Mouse (Mus musculus): ENCODE measurements around the gene Lrmda.
A peak's percentile ranks its signal among the peaks of the same experiment; 100 is the strongest.

The Lrmda gene

GRCm38 (mm10) chr14:22256274-22256673 is 236.8 kb downstream of the Lrmda start:
- peak; percentile 18 for DNase-seq (ENCODE audit: low read depth)

- DNase-seq (ENCODE audit: low read depth) = no peak
Observed at GRCm38 (mm10) chr14:22259376-22260032, 240.0 kb downstream of the Lrmda start.

GRCm38 (mm10) chr14:22260033-22260419 is 240.5 kb downstream of the Lrmda start:
- no peak for DNase-seq (ENCODE audit: low read depth)

GRCm38 (mm10) chr14:22265229-22265905 is 245.9 kb downstream of the Lrmda start:
- no peak for DNase-seq (ENCODE audit: low read depth)

GRCm38 (mm10) chr14:22269812-22270211 is 250.3 kb downstream of the Lrmda start:
- no peak for DNase-seq (ENCODE audit: low read depth)

- DNase-seq (ENCODE audit: low read depth) = no peak
Observed at GRCm38 (mm10) chr14:22278053-22278452, 258.5 kb downstream of the Lrmda start.

- DNase-seq (ENCODE audit: low read depth) = no peak
Observed at GRCm38 (mm10) chr14:22279591-22279990, 260.1 kb downstream of the Lrmda start.

- DNase-seq (ENCODE audit: low read depth) = no peak
Observed at GRCm38 (mm10) chr14:22281630-22282029, 262.1 kb downstream of the Lrmda start.

- DNase-seq (ENCODE audit: low read depth) = no peak
Observed at GRCm38 (mm10) chr14:22282847-22283246, 263.3 kb downstream of the Lrmda start.

GRCm38 (mm10) chr14:22283722-22284121 is 264.2 kb downstream of the Lrmda start:
- DNase-seq (ENCODE audit: low read depth) = no peak

GRCm38 (mm10) chr14:22284823-22285517 is 265.5 kb downstream of the Lrmda start:
- no peak for DNase-seq (ENCODE audit: low read depth)

GRCm38 (mm10) chr14:22285826-22286225 is 266.3 kb downstream of the Lrmda start:
- no peak for DNase-seq (ENCODE audit: low read depth)

GRCm38 (mm10) chr14:22288179-22288578 is 268.7 kb downstream of the Lrmda start:
- no peak for DNase-seq (ENCODE audit: low read depth)

- no peak for DNase-seq (ENCODE audit: low read depth)
Observed at GRCm38 (mm10) chr14:22289380-22289922, 269.9 kb downstream of the Lrmda start.

GRCm38 (mm10) chr14:22294371-22294770 is 274.9 kb downstream of the Lrmda start:
- no peak for DNase-seq (ENCODE audit: low read depth)

- no peak for DNase-seq (ENCODE audit: low read depth)
Observed at GRCm38 (mm10) chr14:22296655-22297239, 277.2 kb downstream of the Lrmda start.

GRCm38 (mm10) chr14:22306759-22307158 is 287.2 kb downstream of the Lrmda start:
- no peak for DNase-seq (ENCODE audit: low read depth)

- no peak for DNase-seq (ENCODE audit: low read depth)
Observed at GRCm38 (mm10) chr14:22308059-22308458, 288.5 kb downstream of the Lrmda start.

GRCm38 (mm10) chr14:22323058-22323457 is 303.5 kb downstream of the Lrmda start:
- no peak for DNase-seq (ENCODE audit: low read depth)

- DNase-seq (ENCODE audit: low read depth) = no peak
Observed at GRCm38 (mm10) chr14:22323530-22324292, 304.2 kb downstream of the Lrmda start.

- DNase-seq (ENCODE audit: low read depth) = no peak
Observed at GRCm38 (mm10) chr14:22326218-22326964, 306.9 kb downstream of the Lrmda start.

Data from induced T-regulatory cell, adult 2 months (primary cell).